Mouse (Mus musculus): ENCODE results near the gene Brd4.
"Not testable (repeated sequence)": the region's sequence is repeated elsewhere in the genome, so short reads cannot be mapped to it uniquely, and the experiment has no call there.

Gene Brd4

DNA sequence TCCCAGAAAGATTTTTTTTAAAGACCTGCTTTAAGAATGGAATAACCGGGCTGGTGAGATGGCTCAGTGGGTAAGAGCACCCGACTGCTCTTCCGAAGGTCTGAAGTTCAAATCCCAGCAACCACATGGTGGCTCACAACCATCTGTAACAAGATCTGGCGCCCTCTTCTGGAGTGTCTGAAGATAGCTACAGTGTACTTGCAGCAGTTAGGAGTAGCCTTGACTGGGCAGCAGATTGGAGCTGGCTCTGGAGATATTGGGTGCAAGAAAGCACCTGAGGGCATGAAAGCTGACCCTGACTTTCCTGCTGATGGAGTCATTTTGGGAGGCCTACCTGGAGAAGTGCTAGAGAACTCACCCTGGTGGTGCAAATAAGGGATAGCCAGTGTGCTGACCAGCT lies 68.9 kb downstream of the Brd4 start:
- DNase-seq: not testable (repeated sequence)

DNA sequence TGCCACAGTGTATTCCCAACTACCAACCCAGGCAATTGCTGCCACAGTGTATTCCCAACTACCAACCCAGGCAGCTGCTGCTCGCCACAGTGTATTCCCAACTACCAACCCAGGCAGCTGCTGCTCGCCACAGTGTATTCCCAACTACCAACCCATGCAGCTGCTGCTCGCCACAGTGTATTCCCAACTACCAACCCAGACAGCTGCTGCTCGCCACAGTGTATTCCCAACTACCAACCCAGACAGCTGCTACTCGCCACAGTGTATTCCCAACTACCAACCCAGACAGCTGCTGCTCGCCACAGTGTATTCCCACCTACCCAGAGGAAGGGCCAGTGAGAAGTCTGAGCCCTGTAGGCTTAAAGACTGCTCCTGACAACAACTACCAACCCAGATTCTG lies 73.0 kb downstream of the Brd4 start:
- DNase-seq: not testable (repeated sequence)

DNA sequence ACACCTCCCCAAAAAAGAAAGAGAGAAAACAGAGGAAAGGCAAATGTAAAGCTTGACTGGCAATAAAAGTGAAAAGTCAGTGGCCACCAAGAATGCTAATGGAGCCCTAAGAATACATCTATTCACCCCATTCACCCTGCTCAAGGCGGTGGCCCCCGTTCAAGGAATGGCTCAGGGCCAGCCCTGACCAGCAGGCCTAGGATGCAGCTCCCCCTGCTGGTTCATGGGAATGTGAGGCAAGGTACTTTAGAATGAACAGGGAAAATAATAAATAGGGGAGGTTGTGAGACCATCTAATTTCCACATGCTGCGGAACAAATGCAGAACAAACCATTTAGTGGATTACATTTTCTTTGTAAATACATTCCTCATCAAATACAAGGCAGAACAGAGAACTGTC lies 74.8 kb downstream of the Brd4 start:
- peak; percentile 76 for DNase-seq

DNA sequence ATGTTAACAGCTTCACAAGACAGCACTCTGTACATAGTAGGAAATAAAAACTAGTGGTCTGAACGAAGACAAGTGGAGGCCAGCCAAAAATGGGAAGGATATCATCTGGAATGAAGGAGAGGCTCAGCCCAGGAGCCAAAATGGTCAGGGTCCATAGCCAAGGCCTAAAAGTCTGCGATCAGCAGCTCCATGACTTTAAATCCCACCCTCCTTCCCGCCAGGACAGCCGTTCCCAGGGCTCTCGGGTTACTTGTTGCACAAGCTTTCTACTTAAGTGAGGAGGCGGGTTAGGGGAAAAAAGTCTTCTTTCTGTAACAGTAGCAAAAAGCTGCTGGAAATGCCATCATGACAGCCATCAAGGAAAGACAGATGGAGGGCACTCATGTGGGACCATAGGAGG lies 75.4 kb downstream of the Brd4 start:
- DNase-seq: peak; percentile 48

DNA sequence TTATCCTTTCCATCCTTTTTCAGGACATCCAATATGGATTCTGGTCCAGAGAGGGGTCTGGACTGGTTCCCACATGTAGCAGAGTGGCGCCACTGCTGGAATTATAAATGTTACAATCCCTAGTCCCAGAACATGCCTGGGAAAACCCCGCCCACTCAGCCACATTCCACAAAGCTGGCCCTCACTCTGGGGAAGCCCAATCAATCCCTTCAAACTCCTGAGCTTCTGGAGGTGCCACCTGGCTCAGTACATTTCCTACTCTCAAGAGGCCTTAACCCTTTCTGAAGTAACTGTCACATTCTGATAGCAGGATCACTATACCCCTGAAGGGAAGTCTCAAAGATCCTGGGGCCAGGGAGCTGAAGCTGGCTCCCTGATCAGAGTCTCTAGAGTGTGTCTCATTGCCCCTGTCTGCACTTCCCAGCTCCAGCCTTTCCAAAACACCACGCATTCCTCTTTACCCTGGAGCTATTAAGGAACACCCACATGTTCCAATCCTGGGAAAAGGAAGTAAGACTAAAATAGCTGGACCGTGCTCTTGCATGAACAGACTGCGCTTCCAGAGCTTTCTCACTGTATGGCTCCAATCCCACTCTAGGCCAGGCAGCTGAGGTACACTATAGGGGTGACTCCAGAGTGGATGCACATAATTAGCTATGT lies 76.8 kb downstream of the Brd4 start:
- DNase-seq: peak; percentile 65

DNA sequence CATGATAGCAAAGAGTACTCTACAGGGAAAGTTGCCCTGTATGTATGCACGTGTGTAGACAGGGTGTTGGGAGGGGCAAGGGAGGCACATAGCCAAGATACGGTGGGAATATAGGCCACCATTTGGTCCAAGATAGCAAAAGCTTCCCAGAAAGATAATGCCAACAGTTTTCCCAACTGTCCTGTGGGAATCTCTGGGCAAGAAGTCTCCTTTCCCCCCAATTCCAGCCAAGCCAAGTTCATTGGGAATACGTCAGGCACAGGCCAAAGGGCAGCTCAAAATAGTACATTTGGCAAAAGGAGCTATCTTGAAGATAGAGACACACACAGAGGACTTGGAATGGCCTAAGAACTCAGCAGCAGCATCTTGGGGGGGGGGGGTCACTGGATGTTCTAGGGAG lies 79.2 kb downstream of the Brd4 start:
- peak; percentile 16 for DNase-seq

DNA sequence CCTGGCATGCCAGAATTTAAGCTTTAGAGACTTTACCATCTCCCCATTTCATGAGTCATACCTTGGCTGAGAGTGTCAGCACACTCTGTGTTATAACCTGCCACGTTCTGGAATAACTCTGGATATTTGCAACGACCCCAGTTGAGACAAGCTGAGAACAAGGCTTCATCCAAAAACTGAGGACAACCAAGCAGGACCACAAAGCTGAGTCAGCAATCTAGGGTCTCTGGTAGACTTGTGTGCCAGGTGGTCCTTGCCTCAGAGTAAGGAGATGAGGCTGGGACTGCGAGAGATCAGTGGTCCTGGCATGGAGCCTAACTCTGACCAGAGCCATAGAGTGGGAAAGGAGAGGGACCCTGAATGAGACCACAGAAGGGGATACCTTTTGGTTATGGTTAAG lies 81.5 kb downstream of the Brd4 start:
- no peak for DNase-seq

DNA sequence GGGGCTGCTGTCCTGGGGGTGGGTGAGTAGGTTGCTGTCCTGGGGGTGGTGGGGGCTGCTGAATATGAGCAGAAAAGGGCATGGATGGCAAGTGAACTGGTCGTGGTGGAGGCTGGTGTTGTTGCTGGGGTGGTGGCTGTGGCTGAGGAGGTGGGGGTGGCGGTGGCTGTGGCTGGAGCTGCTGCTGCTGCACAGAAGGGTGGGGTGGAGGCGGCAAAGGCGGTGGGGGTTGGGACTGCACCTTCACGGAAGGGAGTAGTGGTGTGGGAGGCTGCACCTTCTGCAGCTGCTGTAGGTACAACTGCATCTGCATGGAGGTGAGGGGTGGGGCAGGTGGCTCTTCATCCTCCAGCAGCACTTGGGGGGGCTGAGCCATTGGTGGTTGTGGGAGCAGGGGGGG lies 83.4 kb downstream of the Brd4 start:
- DNase-seq: no peak

DNA sequence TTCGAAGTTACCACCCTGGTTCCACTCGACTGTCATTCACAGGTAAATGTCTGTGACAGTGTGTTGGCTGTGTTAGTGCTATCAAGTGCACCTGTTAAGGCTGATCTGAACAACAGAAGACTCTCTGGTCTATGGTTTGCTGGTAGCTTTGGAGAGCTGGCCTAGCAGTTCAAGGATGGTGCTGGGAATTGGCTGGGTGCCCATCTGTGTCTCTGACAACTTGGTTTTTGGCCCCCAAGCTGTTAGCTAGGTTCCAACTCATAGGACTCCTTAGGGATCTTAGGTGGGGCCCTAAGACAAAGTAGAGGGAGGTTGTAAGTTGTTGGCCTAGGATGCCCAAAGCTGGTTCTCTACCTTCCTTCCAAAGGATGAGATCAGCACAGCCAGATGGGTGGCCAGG lies 84.7 kb downstream of the Brd4 start:
- no peak for DNase-seq

DNA sequence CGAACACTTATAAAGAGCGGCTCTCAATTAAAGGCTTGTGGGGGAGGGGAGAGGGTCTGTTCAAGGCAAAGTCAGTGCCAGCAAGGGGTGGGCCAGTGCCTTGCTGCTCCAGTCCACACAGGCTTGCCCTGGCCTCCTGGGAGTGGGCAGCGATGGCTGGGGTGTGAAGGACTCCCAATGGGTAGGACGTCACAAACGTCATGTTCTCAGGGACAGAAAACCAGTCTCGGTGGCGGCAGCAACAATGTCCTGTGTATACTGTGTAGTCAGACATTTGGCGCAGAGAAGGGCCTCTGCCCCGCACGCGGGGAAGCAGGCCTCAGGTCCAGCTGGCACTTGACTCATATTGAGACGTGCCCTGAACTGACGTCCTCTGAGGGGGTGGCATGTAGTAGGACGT lies 87.4 kb downstream of the Brd4 start:
- DNase-seq: no peak

DNA sequence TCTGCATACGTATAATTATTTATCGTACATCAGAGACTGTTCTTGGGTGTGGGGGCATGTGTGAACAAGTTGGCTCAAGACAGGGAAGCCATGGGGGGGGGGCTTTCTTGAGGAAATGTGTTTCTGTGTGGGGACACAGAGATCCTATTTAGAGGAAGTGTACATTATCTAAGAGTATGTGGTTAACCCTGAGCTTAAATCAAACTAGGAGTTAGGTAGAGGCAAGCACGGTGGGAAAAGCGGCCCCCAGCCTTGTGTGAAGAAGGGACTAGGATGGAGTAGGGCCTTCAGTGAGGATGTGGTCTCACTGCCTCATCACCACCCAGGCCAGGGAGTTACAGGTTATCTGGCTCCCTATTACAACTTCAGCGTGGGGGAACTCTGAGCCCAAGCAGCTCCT lies 88.8 kb downstream of the Brd4 start:
- no peak for DNase-seq

DNA sequence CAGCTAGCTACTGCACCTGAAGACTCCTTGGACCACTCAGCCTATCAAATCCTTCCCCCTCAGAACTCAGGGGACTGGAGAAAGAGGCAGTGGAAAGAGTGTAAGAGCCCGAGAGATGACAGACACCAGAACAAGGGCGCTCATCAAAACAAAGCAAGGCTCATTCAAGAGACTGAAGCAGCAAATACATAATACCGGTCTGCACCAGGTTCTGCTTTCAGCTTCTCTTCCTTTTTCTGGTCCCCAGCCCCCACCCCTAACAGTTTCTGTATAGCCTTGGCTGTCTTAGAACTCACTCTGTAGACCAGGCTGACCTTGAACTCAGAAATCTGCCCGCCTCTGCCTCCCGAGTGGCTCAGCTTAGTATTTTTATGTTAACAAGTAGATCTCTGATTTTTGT lies 91.5 kb downstream of the Brd4 start:
- DNase-seq: no peak

DNA sequence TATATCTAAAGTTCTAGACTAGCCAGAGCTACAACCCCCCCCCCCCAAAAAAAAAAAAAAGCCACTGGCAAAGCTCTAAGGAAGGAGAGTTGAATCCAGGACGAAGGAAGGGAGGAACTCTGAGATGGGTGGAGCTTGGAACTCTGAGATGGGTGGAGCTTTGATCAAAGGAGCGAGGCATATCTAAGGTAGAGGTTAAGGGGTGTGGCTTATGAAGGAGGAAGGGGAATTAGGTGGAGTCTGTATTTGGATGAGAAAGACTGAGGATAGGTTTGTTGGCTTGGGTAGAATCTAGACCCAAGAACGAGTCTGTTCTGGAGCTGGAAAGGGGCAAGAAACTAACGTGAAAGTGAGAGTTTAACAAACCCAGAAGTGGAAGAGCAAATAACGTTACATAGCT lies 94.7 kb downstream of the Brd4 start:
- DNase-seq: no peak

DNA sequence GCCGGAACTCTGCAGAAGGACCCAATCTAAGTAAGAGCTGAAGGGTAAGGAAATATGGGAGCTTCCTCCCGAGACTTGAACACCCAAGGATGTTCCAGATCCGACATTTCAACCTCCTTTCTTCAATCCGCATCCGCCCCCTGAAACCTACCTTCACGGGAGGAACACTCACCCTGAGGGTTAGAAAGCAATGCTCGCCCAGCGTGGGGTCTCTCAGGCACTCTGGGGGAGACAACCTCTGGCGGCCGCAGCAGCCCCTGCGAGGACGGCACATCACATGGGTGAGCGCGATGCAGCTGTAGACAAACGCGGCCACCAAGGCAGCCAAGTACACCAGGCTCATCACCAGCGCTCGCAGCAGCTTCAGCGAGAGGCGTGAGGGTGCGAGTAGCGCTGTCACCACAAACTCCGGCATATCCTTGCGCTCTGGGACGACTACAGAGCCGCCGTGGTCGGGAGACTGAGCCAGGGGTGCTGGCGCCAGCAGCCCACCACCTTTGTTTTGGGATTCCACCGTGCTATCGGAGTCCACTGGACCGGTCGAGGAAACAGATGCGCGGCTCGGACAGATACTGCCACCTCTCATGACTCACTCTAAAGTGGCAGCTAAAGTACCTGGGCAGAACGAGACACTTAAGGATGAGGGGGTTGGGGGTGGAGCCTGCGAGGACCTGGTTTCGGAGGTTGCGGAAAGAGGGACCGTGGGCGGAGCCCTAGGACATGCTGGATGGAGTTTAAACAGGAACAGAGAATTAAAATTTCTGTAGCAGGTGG lies 95.5 kb downstream of the Brd4 start, which contains the start of gene Ephx3:
Gene Ephx3 (minus strand): TSS at position 687 of the 774 bp plus-strand sequence.
- DNase-seq: peak; percentile 37

DNA sequence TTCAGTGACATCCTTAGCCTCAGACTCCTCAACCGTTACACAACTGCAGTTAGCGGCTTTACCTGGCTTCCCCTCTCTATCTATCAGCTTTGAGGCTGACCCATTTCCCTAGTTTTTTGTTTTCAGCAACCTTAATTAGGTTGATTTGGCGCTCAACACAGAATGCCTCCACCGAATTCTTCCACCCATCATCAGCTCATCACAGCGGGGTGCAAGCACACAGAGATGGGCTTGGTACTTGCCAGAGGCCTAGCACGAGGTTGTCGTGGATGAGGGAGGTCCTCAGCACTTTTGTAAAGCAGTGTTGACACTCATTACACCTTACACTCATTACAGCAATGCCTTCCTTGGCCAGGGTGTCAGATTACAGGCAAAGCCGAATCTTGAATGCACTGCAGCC lies 101.5 kb downstream of the Brd4 start:
- no peak for DNase-seq

DNA sequence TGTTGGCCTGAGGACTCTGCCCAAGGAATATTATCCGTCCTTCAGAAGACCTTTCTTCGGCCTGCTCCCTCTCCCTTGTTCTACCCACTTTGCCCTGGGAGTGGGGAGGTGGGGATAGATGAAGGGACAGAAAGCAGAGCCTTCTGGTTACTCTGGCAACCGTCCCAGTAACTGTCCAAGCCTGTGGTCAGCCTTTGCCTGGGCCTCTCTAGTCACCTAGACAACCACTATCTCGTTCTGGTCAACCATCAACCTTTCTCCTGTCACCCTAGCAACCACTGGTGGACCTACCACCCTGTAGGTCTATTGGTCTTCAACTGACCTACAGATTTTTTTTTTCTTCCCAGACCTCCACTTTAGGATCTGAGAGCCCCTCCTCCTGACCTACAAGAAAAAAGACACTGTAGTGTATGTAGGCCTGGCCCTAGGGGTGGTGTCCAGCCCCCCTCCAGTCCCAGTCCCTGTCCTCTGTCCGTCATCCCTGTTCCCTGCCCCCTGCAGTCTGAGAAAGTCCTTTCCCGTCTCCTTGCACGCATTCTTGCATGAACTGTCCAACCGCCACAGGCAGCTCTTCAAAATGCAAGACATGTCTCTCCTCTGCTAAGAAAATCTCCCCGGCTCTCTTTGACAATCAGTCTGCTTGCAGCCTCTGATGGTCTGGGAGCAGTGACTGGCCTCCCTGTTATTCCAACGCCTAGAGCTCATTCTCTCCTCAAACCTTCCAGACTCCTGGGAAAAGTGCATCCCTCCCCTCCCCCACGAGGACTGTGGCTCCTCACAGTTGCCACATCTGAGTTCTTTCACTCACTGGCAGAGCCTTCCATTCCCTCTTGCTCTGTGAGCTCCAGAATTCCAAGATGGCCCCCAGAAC lies 104.7 kb downstream of the Brd4 start:
- no peak for DNase-seq

DNA sequence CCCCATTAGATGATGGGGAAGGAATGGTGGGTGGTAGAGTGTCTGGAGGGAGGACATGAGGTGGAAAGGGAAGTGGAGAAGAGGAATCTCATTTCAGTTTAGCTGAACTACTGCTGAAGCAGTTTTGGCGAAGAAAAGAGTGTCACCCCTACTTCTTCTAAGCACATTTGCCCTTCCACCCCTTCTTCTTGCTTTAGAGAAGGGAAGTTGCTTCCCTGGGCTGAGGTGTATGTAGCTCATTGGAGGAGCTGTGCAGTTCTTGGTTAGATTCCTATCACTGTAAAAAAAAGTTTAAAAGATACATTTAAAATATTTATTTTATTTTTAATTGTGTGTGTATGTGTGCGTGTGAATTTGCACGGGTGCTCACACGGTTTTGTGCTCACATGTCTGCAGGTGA lies 107.6 kb downstream of the Brd4 start:
- no peak for DNase-seq

DNA sequence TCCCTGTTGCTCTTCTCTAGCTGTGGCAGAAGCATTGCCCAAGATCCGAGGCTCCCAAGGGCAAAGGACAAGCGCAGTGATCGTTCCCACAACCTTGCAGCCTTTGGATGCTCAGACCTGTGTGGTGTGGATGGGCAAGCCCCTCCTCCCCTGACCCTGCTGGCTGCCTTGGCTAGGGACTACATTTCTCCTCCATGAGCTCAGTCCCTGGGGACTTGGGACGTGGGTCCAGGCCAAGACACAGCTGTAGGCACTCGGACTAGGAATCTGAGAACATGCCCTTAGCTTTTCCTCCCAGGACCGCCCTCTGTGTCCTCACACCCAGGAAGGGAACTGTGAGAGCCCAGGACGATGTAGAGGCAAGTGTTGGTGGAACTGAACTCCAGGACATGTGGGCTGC lies 111.4 kb downstream of the Brd4 start:
- DNase-seq: peak; percentile 60

DNA sequence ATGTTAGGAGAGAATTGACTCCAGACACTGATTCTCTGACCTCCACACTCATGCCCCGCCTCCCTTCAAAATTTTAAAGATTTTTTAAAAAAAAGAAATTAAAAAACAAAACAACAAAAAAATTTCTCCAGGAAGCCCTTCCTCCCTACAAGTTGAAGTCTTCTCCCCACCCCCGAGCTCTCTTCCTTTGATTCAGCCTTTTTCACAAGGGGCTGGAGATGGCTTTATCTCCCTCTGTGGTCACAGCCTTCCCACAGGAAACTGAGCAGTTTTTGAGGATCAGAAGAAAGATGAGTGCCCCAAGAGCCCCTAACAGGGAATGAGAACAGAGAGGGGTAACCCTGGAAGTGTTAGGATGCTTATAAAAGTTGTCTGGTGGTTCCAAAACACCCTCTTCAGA lies 112.0 kb downstream of the Brd4 start:
- DNase-seq: no peak

DNA sequence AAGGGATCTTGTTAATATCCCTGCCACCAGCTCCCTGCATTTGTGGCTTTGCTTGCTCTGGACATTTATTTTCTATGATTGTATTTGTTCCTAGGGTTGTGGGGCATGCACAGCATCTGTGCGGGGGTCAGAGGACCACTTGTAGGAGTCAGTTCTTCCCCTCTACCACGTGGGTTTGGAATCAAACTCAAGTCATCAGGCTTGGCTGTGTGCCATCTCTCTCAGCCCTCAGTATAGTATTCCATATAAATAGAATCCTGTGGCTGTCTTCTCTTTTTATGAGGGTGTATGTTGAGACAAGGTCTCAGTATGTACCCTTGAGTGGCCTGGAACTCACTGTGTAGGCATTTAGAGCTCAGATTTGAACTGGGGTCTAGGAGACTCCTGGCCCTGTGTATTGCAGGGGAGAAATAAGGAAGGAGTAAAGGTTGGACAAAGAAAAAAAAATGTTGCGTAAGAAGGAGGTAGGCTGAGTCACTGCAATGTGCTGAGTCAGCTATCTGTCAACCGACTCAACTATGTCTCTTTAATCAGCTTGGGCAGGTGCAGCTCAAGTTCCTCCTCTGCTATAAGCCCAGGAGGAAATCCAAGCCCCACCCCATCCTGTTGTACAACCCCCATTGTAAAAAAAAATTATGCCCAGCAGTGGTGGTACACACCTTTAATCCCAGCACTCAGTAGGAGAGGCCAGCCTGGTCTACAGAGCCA lies 114.8 kb downstream of the Brd4 start:
- no peak for DNase-seq

DNA sequence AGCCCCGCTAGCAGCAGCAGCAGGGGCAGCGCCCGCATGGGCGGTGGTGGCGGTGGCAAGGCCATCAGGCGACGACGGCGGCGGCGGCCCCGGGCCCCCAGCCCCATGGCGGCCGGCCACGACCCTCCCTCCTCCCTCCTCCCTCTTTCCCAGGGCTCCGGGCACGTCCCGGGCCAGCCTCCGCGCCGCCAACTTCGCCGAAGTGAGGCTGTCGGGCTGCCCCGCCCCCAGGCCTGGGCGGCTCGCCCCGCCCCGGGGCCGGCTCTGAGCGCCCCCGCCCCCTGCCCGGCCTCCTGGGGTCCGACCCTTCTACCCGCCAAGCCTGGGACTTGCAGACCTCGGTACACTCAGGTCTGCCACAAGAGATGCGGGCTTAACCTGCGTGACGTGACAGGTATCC lies 117.8 kb downstream of the Brd4 start, which contains the start of gene Notch3:
Gene Notch3 (minus strand): TSS at position 166 of the 400 bp plus-strand sequence.
- DNase-seq: peak; percentile 64

DNA sequence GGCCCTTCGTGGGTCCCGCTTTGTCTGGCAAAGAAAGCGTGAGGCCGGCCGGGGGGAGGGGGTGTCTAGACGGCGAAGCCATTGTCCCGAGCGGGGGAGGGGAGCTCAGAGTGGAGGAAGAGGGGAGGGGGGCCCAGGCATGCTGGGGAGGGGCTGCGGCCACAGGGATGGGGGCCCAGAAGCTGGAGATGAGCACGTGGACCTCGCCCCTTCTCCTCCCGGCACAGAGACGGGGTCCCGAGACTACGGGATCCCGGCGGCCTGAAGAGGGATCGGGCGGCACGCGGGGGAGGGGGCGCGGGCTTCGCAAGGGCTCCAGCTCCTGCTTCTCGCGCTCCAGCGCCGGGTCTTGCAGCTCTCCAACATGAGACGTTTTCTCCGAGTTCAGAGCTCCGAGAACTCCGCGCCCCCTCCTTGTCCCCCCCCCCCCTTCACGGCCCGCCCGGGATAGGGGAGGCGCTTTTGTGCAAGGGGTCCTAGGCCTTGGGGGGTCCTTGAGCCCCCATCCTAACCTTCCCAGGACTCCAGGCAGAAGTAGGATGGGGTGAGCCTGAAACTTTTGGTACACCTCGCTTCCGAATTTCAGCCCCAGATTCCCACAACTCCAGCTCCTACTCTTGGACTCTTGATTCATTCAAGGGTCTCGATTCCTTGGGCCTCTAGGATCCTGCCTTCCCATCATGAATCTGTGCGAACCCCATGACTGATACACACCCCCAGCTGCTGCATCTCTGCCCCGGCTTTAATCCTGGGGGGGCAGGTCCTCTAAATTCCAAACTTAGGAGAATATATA lies 118.5 kb downstream of the Brd4 start:
- DNase-seq: peak; percentile 53
